Mouse (Mus musculus): Measurements from ENCODE around the gene Fam107b.
"Not testable (repeated sequence)": the region's sequence is repeated elsewhere in the genome, so short reads cannot be mapped to it uniquely, and the experiment has no call there.

Fam107b gene

GRCm38 (mm10) chr2:3713682-3714361, 143.5 kb downstream of the Fam107b start:
- DNase-seq, result peak; percentile 47

GRCm38 (mm10) chr2:3714511-3714910, 144.2 kb downstream of the Fam107b start:
- DNase-seq, result no peak

- no peak for DNase-seq
Measured at GRCm38 (mm10) chr2:3715424-3715823, 145.1 kb downstream of the Fam107b start.

GRCm38 (mm10) chr2:3717268-3717667, 147.0 kb downstream of the Fam107b start:
- DNase-seq, result no peak

- no peak for DNase-seq
Measured at GRCm38 (mm10) chr2:3717847-3718246, 147.6 kb downstream of the Fam107b start.

GRCm38 (mm10) chr2:3719436-3720121, 149.3 kb downstream of the Fam107b start:
- not testable (repeated sequence) for DNase-seq

GRCm38 (mm10) chr2:3721107-3721506, 150.8 kb downstream of the Fam107b start:
- no peak for DNase-seq

- no peak for DNase-seq
Measured at GRCm38 (mm10) chr2:3721974-3722373, 151.7 kb downstream of the Fam107b start.

GRCm38 (mm10) chr2:3723391-3724106, 153.3 kb downstream of the Fam107b start:
- peak; percentile 45 for DNase-seq

GRCm38 (mm10) chr2:3726501-3727078, 156.3 kb downstream of the Fam107b start:
- DNase-seq, result no peak

GRCm38 (mm10) chr2:3727225-3727930, 157.1 kb downstream of the Fam107b start:
- DNase-seq, result peak; percentile 54

GRCm38 (mm10) chr2:3728090-3728489, 157.8 kb downstream of the Fam107b start:
- DNase-seq, result no peak

- DNase-seq, result no peak
Measured at GRCm38 (mm10) chr2:3729586-3729985, 159.3 kb downstream of the Fam107b start.

- DNase-seq, result no peak
Measured at GRCm38 (mm10) chr2:3730744-3731143, 160.5 kb downstream of the Fam107b start.

GRCm38 (mm10) chr2:3731316-3732015, 161.2 kb downstream of the Fam107b start:
- no peak for DNase-seq

GRCm38 (mm10) chr2:3737917-3738694, 167.8 kb downstream of the Fam107b start:
- DNase-seq, result no peak

GRCm38 (mm10) chr2:3738734-3739133, 168.4 kb downstream of the Fam107b start:
- DNase-seq, result no peak

- no peak for DNase-seq
Measured at GRCm38 (mm10) chr2:3739351-3739961, 169.2 kb downstream of the Fam107b start.

- no peak for DNase-seq
Measured at GRCm38 (mm10) chr2:3740256-3740655, 170.0 kb downstream of the Fam107b start.

GRCm38 (mm10) chr2:3740670-3741069, 170.4 kb downstream of the Fam107b start:
- DNase-seq, result no peak

- no peak for DNase-seq
Measured at GRCm38 (mm10) chr2:3742519-3742918, 172.2 kb downstream of the Fam107b start.
